Mouse (Mus musculus): ENCODE measurements around the gene Abcg3. TPM values are rescaled to one million over a fixed set of nuclear protein-coding genes. Genes with fewer than 3 reads are reported as not detected.
"Not testable (repeated sequence)": the region's sequence is repeated elsewhere in the genome, so short reads cannot be mapped to it uniquely, and the experiment has no call there.

Abcg3 gene
- 0.52 and 0.60 TPM in 2 replicates for polyA plus RNA-seq (2015; fragmentation: Nextera tagmentation; extraction: Ambion mirVana)

- 34% methylated on average over 12 of the region's 12 CpGs for WGBS
- Histone ChIP-seq H3K4me2 (no peak within 1 kb of the TSS), H3K4me3 (no peak within 1 kb of the TSS), H3K4me1 (no peaks in the 10 kb centered on the region), H3K9me3 (no peaks in the 10 kb centered on the region), H3K27ac (no peak within 1 kb of the TSS), H3K9ac (no peak within 1 kb of the TSS), H3K36me3 (replicated peaks) (no peaks in the 10 kb centered on the region), H3K27me3 (replicated peaks) (no peaks in the 10 kb centered on the region)
- no peak for ATAC-seq (replicated peaks)
These were observed at the start of gene Abcg3 for GRCm38 (mm10) chr5:104982535-104982934. Gene Abcg3 (minus strand): TSS chr5:104982718.

DNA sequence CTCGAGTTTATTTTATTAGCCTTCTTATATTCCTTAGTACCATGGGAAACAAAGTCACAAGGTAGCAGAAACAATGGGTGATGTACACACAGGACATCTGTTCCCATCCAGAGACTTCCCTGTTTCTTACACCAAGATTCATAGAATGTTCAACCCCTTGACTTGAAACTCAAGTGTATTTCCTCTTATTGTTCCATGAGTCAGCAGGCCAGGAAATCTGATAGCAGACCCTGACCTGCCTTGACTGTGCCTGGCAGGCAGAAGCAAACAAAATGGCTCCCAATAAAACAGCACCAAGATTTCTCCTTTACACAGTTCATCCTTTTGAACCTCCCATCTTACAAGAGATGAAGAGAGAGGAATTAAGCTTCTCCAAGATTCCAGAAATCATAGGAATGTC is 30.0 kb upstream of the Abcg3 start:
- H3K9ac ChIP-seq = no peak overlapping the region
- no peak overlapping the region for H3K4me2 ChIP-seq
- H3K9me3 ChIP-seq = no peaks in the 10 kb centered on the region
- no peaks in the 10 kb centered on the region for H3K36me3 ChIP-seq (replicated peaks)
- 72% methylated on average over 1 of the region's 1 CpGs for WGBS
- no peak overlapping the region for H3K4me3 ChIP-seq
- ATAC-seq (replicated peaks) = no peak
- H3K4me1 ChIP-seq = no peaks in the 10 kb centered on the region
- no peak overlapping the region for H3K27ac ChIP-seq
- H3K27me3 ChIP-seq (replicated peaks) = no peaks in the 10 kb centered on the region

- Histone ChIP-seq H3K4me2 (no peak overlapping the region), H3K36me3 (replicated peaks) (no peaks in the 10 kb centered on the region), H3K4me1 (no peaks in the 10 kb centered on the region), H3K27ac (no peak overlapping the region), H3K9ac (no peak overlapping the region), H3K9me3 (no peaks in the 10 kb centered on the region), H3K4me3 (no peak overlapping the region), H3K27me3 (replicated peaks) (no peaks in the 10 kb centered on the region)
- no peak for ATAC-seq (replicated peaks)
- WGBS = 81% methylated on average over 4 of the region's 4 CpGs
These were observed 29.1 kb upstream of the Abcg3 start for GRCm38 (mm10) chr5:105011570-105011969.

DNA sequence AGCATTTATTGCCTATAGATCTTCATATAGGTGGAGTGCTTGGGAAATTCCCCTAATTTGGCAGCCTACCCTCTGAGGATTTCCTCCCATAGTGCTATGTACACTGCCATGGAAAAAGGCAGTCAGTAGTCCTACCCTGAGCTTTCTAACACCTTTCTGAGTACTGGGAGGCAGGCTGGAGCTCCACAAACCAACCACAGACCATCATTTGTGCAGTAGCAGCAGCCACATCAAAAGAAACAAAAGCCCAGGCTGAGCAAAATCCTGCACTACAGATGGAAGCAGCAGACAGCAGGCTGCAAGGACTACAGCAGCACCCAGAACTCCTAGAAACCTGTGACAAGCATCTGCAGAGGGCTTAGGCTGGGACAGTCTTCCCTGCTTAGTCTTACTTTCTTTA is 27.9 kb upstream of the Abcg3 start:
- Histone ChIP-seq H3K27ac (no peak overlapping the region), H3K36me3 (replicated peaks) (no peaks in the 10 kb centered on the region), H3K9me3 (no peaks in the 10 kb centered on the region), H3K4me3 (no peak overlapping the region), H3K4me1 (no peaks in the 10 kb centered on the region), H3K4me2 (no peak overlapping the region), H3K27me3 (replicated peaks) (no peaks in the 10 kb centered on the region), H3K9ac (no peak overlapping the region)
- ATAC-seq (replicated peaks) = no peak

DNA sequence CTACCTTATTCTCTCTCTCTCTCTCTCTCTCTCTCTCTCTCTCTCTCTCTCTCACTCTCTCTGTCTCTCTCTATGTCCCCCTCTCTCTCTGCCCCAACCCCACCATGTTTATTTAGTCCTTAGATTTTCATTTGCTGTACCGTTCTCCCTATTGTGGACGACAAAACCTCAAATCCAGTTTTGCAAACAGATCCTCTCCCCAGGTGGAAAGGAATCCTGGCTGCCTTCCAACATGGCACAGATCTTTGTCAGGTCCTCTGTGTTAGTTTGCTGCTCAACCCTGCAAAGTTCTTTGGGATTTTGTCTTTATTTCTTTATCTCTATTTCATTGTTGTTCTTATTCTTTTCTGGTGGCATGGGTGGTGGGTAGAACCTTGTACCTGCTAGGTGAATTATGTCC is 6.9 kb upstream of the Abcg3 start:
- H3K4me3 ChIP-seq = no peak overlapping the region
- no peak overlapping the region for H3K27ac ChIP-seq
- no peak for ATAC-seq (replicated peaks)
- H3K4me1 ChIP-seq = no peaks in the 10 kb centered on the region
- no peaks in the 10 kb centered on the region for H3K9me3 ChIP-seq
- WGBS = 94% methylated on average over 2 of the region's 2 CpGs
- H3K36me3 ChIP-seq (replicated peaks) = no peaks in the 10 kb centered on the region
- no peak overlapping the region for H3K9ac ChIP-seq
- no peak overlapping the region for H3K4me2 ChIP-seq
- no peaks in the 10 kb centered on the region for H3K27me3 ChIP-seq (replicated peaks)

DNA sequence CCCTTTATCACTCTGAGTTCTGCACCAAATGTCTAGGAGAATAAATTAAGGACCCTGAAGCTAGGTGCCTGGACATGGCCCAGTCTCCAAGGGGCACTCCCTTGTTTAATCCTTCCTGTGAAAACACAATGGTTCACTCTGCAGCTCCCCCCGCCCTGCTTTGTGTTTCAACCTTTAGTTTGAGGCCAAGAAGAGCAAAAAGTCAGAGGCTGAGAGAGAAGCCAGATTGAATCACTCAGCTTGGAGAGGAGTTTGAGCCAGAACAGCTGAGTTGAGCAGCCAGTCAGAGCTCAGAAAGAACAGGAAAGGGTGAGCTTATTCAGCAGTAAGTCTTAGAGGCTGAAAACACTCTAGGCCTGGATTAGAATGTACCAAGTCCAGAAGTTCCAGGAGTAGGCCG is 5.5 kb upstream of the Abcg3 start:
- Histone ChIP-seq H3K27ac (no peak overlapping the region), H3K4me1 (no peaks in the 10 kb centered on the region), H3K36me3 (replicated peaks) (no peaks in the 10 kb centered on the region), H3K4me2 (no peak overlapping the region), H3K4me3 (no peak overlapping the region), H3K9ac (no peak overlapping the region), H3K27me3 (replicated peaks) (no peaks in the 10 kb centered on the region), H3K9me3 (no peaks in the 10 kb centered on the region)
- WGBS = 37% methylated on average over 2 of the region's 2 CpGs
- ATAC-seq (replicated peaks) = no peak

- no peaks in the 10 kb centered on the region for H3K36me3 ChIP-seq (replicated peaks)
- WGBS = 57% methylated on average over 1 of the region's 1 CpGs
These were observed 4.2 kb upstream of the Abcg3 start for GRCm38 (mm10) chr5:104986706-104987105.

GRCm38 (mm10) chr5:104979040-104979513 is 3.4 kb downstream of the Abcg3 start:
- no peak overlapping the region for H3K9ac ChIP-seq
- H3K4me3 ChIP-seq = no peak overlapping the region
- H3K27ac ChIP-seq = no peak overlapping the region
- ATAC-seq (replicated peaks) = no peak
- no peaks in the 10 kb centered on the region for H3K36me3 ChIP-seq (replicated peaks)
- WGBS = 71% methylated on average over 2 of the region's 2 CpGs
- H3K27me3 ChIP-seq (replicated peaks) = no peaks in the 10 kb centered on the region
- H3K4me2 ChIP-seq = no peak overlapping the region
- no peaks in the 10 kb centered on the region for H3K4me1 ChIP-seq
- H3K9me3 ChIP-seq = no peaks in the 10 kb centered on the region

More at GRCm38 (mm10) chr5:104986706-104987105, 4.2 kb upstream of the Abcg3 start:
- Histone ChIP-seq H3K4me1 (no peaks in the 10 kb centered on the region), H3K4me2 (no peak overlapping the region), H3K27ac (no peak overlapping the region), H3K9ac (no peak overlapping the region), H3K4me3 (no peak overlapping the region), H3K9me3 (no peaks in the 10 kb centered on the region), H3K27me3 (replicated peaks) (no peaks in the 10 kb centered on the region)
- ATAC-seq (replicated peaks) = no peak

- H3K9ac ChIP-seq = no peak overlapping the region
- H3K4me3 ChIP-seq = no peak overlapping the region
- H3K4me1 ChIP-seq = no peaks in the 10 kb centered on the region
- H3K27ac ChIP-seq = no peak overlapping the region
- ATAC-seq (replicated peaks) = no peak
- no peaks in the 10 kb centered on the region for H3K36me3 ChIP-seq (replicated peaks)
- H3K9me3 ChIP-seq = no peaks in the 10 kb centered on the region
- WGBS = 81% methylated on average over 2 of the region's 2 CpGs
- no peak overlapping the region for H3K4me2 ChIP-seq
- no peaks in the 10 kb centered on the region for H3K27me3 ChIP-seq (replicated peaks)
These were observed 24.3 kb downstream of the Abcg3 start for GRCm38 (mm10) chr5:104958141-104958793.

- no peaks in the 10 kb centered on the region for H3K27me3 ChIP-seq (replicated peaks)
- 89% methylated on average over 3 of the region's 3 CpGs for WGBS
- H3K4me3 ChIP-seq = no peak overlapping the region
- no peak overlapping the region for H3K9ac ChIP-seq
- H3K4me2 ChIP-seq = no peak overlapping the region
- H3K4me1 ChIP-seq = no peaks in the 10 kb centered on the region
- H3K9me3 ChIP-seq = no peaks in the 10 kb centered on the region
- no peak for ATAC-seq (replicated peaks)
- no peaks in the 10 kb centered on the region for H3K36me3 ChIP-seq (replicated peaks)
- no peak overlapping the region for H3K27ac ChIP-seq
These were observed 27.3 kb downstream of the Abcg3 start for GRCm38 (mm10) chr5:104955208-104955607.

DNA sequence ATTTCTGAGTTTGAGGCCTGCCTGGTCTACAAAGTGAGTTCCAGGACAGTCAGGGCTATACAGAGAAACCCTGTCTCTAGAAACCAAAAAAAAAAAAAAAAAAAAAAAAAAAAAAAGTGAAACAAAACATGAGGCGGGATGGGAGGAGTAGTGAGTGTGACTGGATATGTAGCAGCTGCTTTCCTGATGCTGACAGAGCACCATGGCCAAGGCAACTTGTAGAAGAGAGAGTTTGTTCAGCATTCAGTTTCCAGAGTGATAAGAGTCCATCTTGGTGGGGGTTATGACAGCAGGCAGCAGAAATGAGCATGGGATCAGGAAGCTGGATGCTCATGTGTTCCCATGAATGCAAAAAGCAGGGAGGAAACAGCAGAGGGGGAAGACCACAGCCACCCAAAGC is 35.6 kb downstream of the Abcg3 start:
- Histone ChIP-seq H3K9ac (no peak overlapping the region), H3K4me2 (no peak overlapping the region), H3K4me1 (no peaks in the 10 kb centered on the region), H3K27ac (no peak overlapping the region), H3K9me3 (no peaks in the 10 kb centered on the region), H3K27me3 (replicated peaks) (no peaks in the 10 kb centered on the region), H3K36me3 (replicated peaks) (no peaks in the 10 kb centered on the region), H3K4me3 (no peak overlapping the region)
- 77% methylated on average over 1 of the region's 1 CpGs for WGBS
- no peak for ATAC-seq (replicated peaks)

- Histone ChIP-seq H3K9ac (no peak overlapping the region), H3K4me3 (no peak overlapping the region), H3K27ac (no peak overlapping the region), H3K4me1 (no peaks in the 10 kb centered on the region), H3K9me3 (peaks cover 4% of the 10 kb centered on the region; the same call in 1 of the 2 replicates), H3K27me3 (replicated peaks) (no peaks in the 10 kb centered on the region), H3K36me3 (replicated peaks) (no peaks in the 10 kb centered on the region), H3K4me2 (no peak overlapping the region)
- WGBS = 89% methylated on average over 7 of the region's 7 CpGs
- ATAC-seq (replicated peaks) = no peak
These were observed 48.4 kb downstream of the Abcg3 start for GRCm38 (mm10) chr5:104934148-104934547.

- H3K4me2 ChIP-seq; H3K27me3 ChIP-seq (replicated peaks); H3K9ac ChIP-seq; H3K4me1 ChIP-seq; H3K27ac ChIP-seq; ATAC-seq (replicated peaks); H3K36me3 ChIP-seq (replicated peaks); H3K4me3 ChIP-seq; H3K9me3 ChIP-seq: not testable (repeated sequence)
- 90% methylated on average over 5 of the region's 5 CpGs for WGBS
These were observed 76.0 kb downstream of the Abcg3 start for GRCm38 (mm10) chr5:104906556-104906955.

All from midbrain, embryonic 15.5 days (tissue).